Mouse (Mus musculus): ENCODE measurements around the gene Carns1. TPM values are rescaled to one million over a fixed set of nuclear protein-coding genes. Genes with fewer than 3 reads are reported as not detected.
A peak's percentile ranks its signal among the peaks of the same experiment; 100 is the strongest.
"Not testable (repeated sequence)": the region's sequence is repeated elsewhere in the genome, so short reads cannot be mapped to it uniquely, and the experiment has no call there.

Carns1 gene
- polyA plus RNA-seq, 1 experiment from 2014 or later: 2.5 TPM

- 74% methylated on average over 4 of the region's 4 CpGs for WGBS
- peaks cover 20% of the 10 kb centered on the region for H3K36me3 ChIP-seq
- H3K4me2 ChIP-seq: no peak overlapping the region
- no peak overlapping the region for H3K27ac ChIP-seq (ENCODE audit: poor library complexity, severe bottlenecking)
- no peak for ATAC-seq (ENCODE audit: insufficient number of reproducible peaks, low FRiP score)
- H3K9ac ChIP-seq: no peak overlapping the region
- no peaks in the 10 kb centered on the region for H3K9me3 ChIP-seq (replicated peaks)
- no peaks in the 10 kb centered on the region for H3K27me3 ChIP-seq (replicated peaks)
- peaks cover 24% of the 10 kb centered on the region for H3K4me1 ChIP-seq (replicated peaks)
- no peak overlapping the region for H3K4me3 ChIP-seq
Observed at GRCm38 (mm10) chr19:4124432-4124831, 50.8 kb downstream of the Carns1 start.

GRCm38 (mm10) chr19:4122411-4123370 lies 52.6 kb downstream of the Carns1 start:
- no peak overlapping the region for H3K27ac ChIP-seq (ENCODE audit: poor library complexity, severe bottlenecking)
- H3K4me2 ChIP-seq: no peak overlapping the region
- 82% methylated on average over 7 of the region's 7 CpGs for WGBS
- H3K36me3 ChIP-seq: peaks cover 15% of the 10 kb centered on the region
- H3K9ac ChIP-seq: no peak overlapping the region
- no peak for ATAC-seq (ENCODE audit: insufficient number of reproducible peaks, low FRiP score)
- no peaks in the 10 kb centered on the region for H3K27me3 ChIP-seq (replicated peaks)
- H3K4me3 ChIP-seq: no peak overlapping the region
- H3K4me1 ChIP-seq (replicated peaks): peaks cover 22% of the 10 kb centered on the region
- H3K9me3 ChIP-seq (replicated peaks): no peaks in the 10 kb centered on the region

GRCm38 (mm10) chr19:4121896-4122295 lies 53.4 kb downstream of the Carns1 start:
- peaks cover 19% of the 10 kb centered on the region for H3K36me3 ChIP-seq
- H3K4me1 ChIP-seq (replicated peaks): peaks cover 16% of the 10 kb centered on the region
- 0 out of 2 replicates have a peak overlapping the region, but pooled peaks have one; percentile 55 for H3K4me3 ChIP-seq
- WGBS: 50% methylated on average over 6 of the region's 6 CpGs
- not testable (repeated sequence) for H3K9ac ChIP-seq; H3K9me3 ChIP-seq (replicated peaks); H3K27me3 ChIP-seq (replicated peaks); H3K27ac ChIP-seq (ENCODE audit: poor library complexity, severe bottlenecking); ATAC-seq (ENCODE audit: insufficient number of reproducible peaks, low FRiP score)
- H3K4me2 ChIP-seq: peak overlapping the region; percentile 71

GRCm38 (mm10) chr19:4121097-4121805 lies 54.0 kb downstream of the Carns1 start:
- Histone ChIP-seq H3K4me2 (peak overlapping the region; percentile 71), H3K27ac (ENCODE audit: poor library complexity, severe bottlenecking) (peak overlapping the region; percentile 66), H3K4me3 (peak overlapping the region; percentile 55), H3K9me3 (replicated peaks) (no peaks in the 10 kb centered on the region), H3K27me3 (replicated peaks) (no peaks in the 10 kb centered on the region), H3K4me1 (replicated peaks) (peaks cover 11% of the 10 kb centered on the region; the same call in 1 of the 2 replicates), H3K36me3 (peaks cover 25% of the 10 kb centered on the region), H3K9ac (peak overlapping the region; percentile 63; the same call in 1 of the 2 replicates)
- WGBS: 3% methylated on average over 38 of the region's 38 CpGs
- peak; percentile 85 for ATAC-seq (ENCODE audit: insufficient number of reproducible peaks, low FRiP score)

- peak overlapping the region; percentile 55 for H3K4me3 ChIP-seq
- no peaks in the 10 kb centered on the region for H3K27me3 ChIP-seq (replicated peaks)
- 89% methylated on average over 2 of the region's 2 CpGs for WGBS
- H3K9ac ChIP-seq: no peak overlapping the region
- H3K9me3 ChIP-seq (replicated peaks): no peaks in the 10 kb centered on the region
- H3K36me3 ChIP-seq: peaks cover 32% of the 10 kb centered on the region
- no peak overlapping the region for H3K27ac ChIP-seq (ENCODE audit: poor library complexity, severe bottlenecking)
- no peak for ATAC-seq (ENCODE audit: insufficient number of reproducible peaks, low FRiP score)
- peaks cover 11% of the 10 kb centered on the region; the same call in 1 of the 2 replicates for H3K4me1 ChIP-seq (replicated peaks)
- H3K4me2 ChIP-seq: peak overlapping the region; percentile 71
Observed at GRCm38 (mm10) chr19:4120496-4120895, 54.8 kb downstream of the Carns1 start.

- no peaks in the 10 kb centered on the region for H3K27me3 ChIP-seq (replicated peaks)
- peaks cover 38% of the 10 kb centered on the region for H3K36me3 ChIP-seq
- H3K4me3 ChIP-seq: no peak overlapping the region
- H3K27ac ChIP-seq (ENCODE audit: poor library complexity, severe bottlenecking): no peak overlapping the region
- no peak overlapping the region for H3K9ac ChIP-seq
- no peak overlapping the region for H3K4me2 ChIP-seq
- H3K4me1 ChIP-seq (replicated peaks): peaks cover 9% of the 10 kb centered on the region; the same call in 1 of the 2 replicates
- WGBS: 73% methylated on average over 6 of the region's 6 CpGs
- no peak for ATAC-seq (ENCODE audit: insufficient number of reproducible peaks, low FRiP score)
- no peaks in the 10 kb centered on the region for H3K9me3 ChIP-seq (replicated peaks)
Observed at GRCm38 (mm10) chr19:4119716-4120487, 55.4 kb downstream of the Carns1 start.

- WGBS: 92% methylated on average over 2 of the region's 2 CpGs
- Histone ChIP-seq H3K27ac (ENCODE audit: poor library complexity, severe bottlenecking) (no peak overlapping the region), H3K9ac (no peak overlapping the region), H3K4me1 (replicated peaks) (peaks cover 17% of the 10 kb centered on the region), H3K4me2 (no peak overlapping the region), H3K36me3 (peaks cover 53% of the 10 kb centered on the region), H3K9me3 (replicated peaks) (no peaks in the 10 kb centered on the region), H3K27me3 (replicated peaks) (no peaks in the 10 kb centered on the region), H3K4me3 (no peak overlapping the region)
- no peak for ATAC-seq (ENCODE audit: insufficient number of reproducible peaks, low FRiP score)
Observed at GRCm38 (mm10) chr19:4118350-4118749, 56.9 kb downstream of the Carns1 start.

GRCm38 (mm10) chr19:4117006-4117405 lies 58.3 kb downstream of the Carns1 start:
- 94% methylated on average over 7 of the region's 7 CpGs for WGBS

GRCm38 (mm10) chr19:4115816-4116215 lies 59.5 kb downstream of the Carns1 start:
- H3K27ac ChIP-seq (ENCODE audit: poor library complexity, severe bottlenecking): no peak overlapping the region
- H3K9ac ChIP-seq: no peak overlapping the region
- no peak for ATAC-seq (ENCODE audit: insufficient number of reproducible peaks, low FRiP score)
- peaks cover 19% of the 10 kb centered on the region for H3K4me1 ChIP-seq (replicated peaks)
- no peaks in the 10 kb centered on the region for H3K9me3 ChIP-seq (replicated peaks)
- H3K4me2 ChIP-seq: no peak overlapping the region
- WGBS: 79% methylated on average over 11 of the region's 11 CpGs
- no peak overlapping the region for H3K4me3 ChIP-seq
- H3K36me3 ChIP-seq: peaks cover 77% of the 10 kb centered on the region
- H3K27me3 ChIP-seq (replicated peaks): no peaks in the 10 kb centered on the region

More at GRCm38 (mm10) chr19:4117006-4117405, 58.3 kb downstream of the Carns1 start:
- Histone ChIP-seq H3K9ac (no peak overlapping the region), H3K9me3 (replicated peaks) (no peaks in the 10 kb centered on the region), H3K27me3 (replicated peaks) (no peaks in the 10 kb centered on the region), H3K36me3 (peaks cover 67% of the 10 kb centered on the region), H3K27ac (ENCODE audit: poor library complexity, severe bottlenecking) (no peak overlapping the region), H3K4me1 (replicated peaks) (peaks cover 22% of the 10 kb centered on the region), H3K4me2 (no peak overlapping the region), H3K4me3 (no peak overlapping the region)
- ATAC-seq (ENCODE audit: insufficient number of reproducible peaks, low FRiP score): no peak

- no peak for ATAC-seq (ENCODE audit: insufficient number of reproducible peaks, low FRiP score)
- Histone ChIP-seq H3K27ac (ENCODE audit: poor library complexity, severe bottlenecking) (no peak overlapping the region), H3K9ac (no peak overlapping the region), H3K36me3 (peaks cover 77% of the 10 kb centered on the region), H3K4me3 (no peak overlapping the region), H3K4me1 (replicated peaks) (peaks cover 13% of the 10 kb centered on the region), H3K9me3 (replicated peaks) (no peaks in the 10 kb centered on the region), H3K4me2 (no peak overlapping the region), H3K27me3 (replicated peaks) (no peaks in the 10 kb centered on the region)
- 89% methylated on average over 10 of the region's 10 CpGs for WGBS
Observed at GRCm38 (mm10) chr19:4115144-4115543, 60.1 kb downstream of the Carns1 start.
